15 mouse cellular contexts compared by ENCODE assay signal in the genomic region with DNA sequence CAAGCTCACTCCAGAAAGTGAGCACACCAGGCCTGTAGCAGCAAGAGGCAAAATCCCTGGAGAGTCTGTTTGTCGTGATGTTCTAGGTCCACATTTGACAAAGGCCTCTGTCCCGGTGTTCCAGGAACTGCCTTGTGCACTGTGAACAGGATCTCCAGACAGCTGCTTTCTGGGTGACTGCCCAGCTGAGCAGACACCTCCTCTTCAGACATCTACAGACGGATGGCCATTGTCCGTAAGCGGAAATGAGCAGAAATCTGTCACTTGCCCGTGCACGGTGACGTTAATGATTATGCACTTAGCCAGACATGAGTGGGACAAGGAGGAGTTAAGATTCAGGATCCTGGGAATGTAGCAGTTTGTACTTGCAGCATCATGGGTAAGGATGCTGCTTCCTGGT. TPM values are rescaled to one million over a fixed set of nuclear protein-coding genes. Genes with fewer than 3 reads are reported as not detected.
"Had no signal": no experiment of that assay in that cellular context is flagged by ENCODE, and none has a peak within 500 bp of the region (broad histone marks: within the 10 kb centered on the region; RNA-seq: fewer than 3 reads in every experiment).

No protein-coding gene starts in this region.

- H3K4me3 ChIP-seq: hindbrain, embryonic 15.5 days; liver, embryonic 15.5 days; lung, embryonic 15.5 days; midbrain, embryonic 13.5 days had no signal

- H3K36me3 ChIP-seq: hindbrain, embryonic 15.5 days; liver, embryonic 15.5 days; lung, embryonic 15.5 days; midbrain, embryonic 13.5 days had no signal

- H3K27ac ChIP-seq: hindbrain, embryonic 15.5 days; kidney, postnatal 0 days; liver, embryonic 15.5 days; lung, embryonic 15.5 days; midbrain, embryonic 13.5 days had no signal

- H3K9ac ChIP-seq: hindbrain, embryonic 15.5 days; liver, embryonic 15.5 days; lung, embryonic 15.5 days; midbrain, embryonic 13.5 days had no signal

- DNase-seq: layer of hippocampus, adult 9-11 months; right cerebral cortex, adult 18-20 months; right cerebral cortex, postnatal 25 days; thymus, postnatal 36 days had no signal

- H3K4me2 ChIP-seq: hindbrain, embryonic 15.5 days; liver, embryonic 11.5 days; liver, embryonic 15.5 days; lung, embryonic 15.5 days; midbrain, embryonic 13.5 days had no signal

- H3K27me3 ChIP-seq: hindbrain, embryonic 15.5 days had no signal

- ATAC-seq: intestine, embryonic 16.5 days; midbrain, embryonic 13.5 days had no signal

- H3K9me3 ChIP-seq: hindbrain, embryonic 15.5 days; liver, embryonic 15.5 days; lung, embryonic 15.5 days; midbrain, embryonic 13.5 days had no signal

RNA-seq across cellular contexts. Expression of a gene that starts 6.4 kb away (rescaled TPM):
- polyA plus RNA-seq: intestine, embryonic 16.5 days; kidney, postnatal 0 days; limb, embryonic 11.5 days; liver, embryonic 11.5 days; liver, embryonic 15.5 days; lung, embryonic 15.5 days; midbrain, embryonic 13.5 days; neural tube, embryonic 14.5 days; stomach, embryonic 16.5 days; thymus, postnatal 0 days had no signal
